Comparison of ENCODE assay signal across 1 mouse cellular context in genomic region chr14:34310234-34310965, GRCm38 (mm10).
TF ChIP-seq lines count a peak whose summit lies in the region.

Gene Shld2 (minus strand): TSS chr14:34310493.
Gene Glud1 (plus strand): TSS chr14:34310727.

TF ChIP-seq in CH12.LX, 34 proteins besides CTCF, POLR2A, EP300 and RAD21 (continued from another document):
- TF ChIP-seq JUND (conservative IDR thresholded peaks at IDR 0.05; ENCODE audit: low read depth, low read length): no peak
- TF ChIP-seq HCFC1 (IDR thresholded peaks at IDR 0.05; ENCODE audit: low read depth, low read length): peak; percentile 44
- TF ChIP-seq ELF1 (IDR thresholded peaks at IDR 0.05; ENCODE audit: low read depth, low read length): peak; percentile 87
- TF ChIP-seq ZNF384 (IDR thresholded peaks at IDR 0.05; ENCODE audit: low read depth, low read length): no peak
- TF ChIP-seq USF2 (conservative IDR thresholded peaks at IDR 0.05; ENCODE audit: low read depth, low read length): no peak
- no peak for TF ChIP-seq JUN (IDR thresholded peaks at IDR 0.05; ENCODE audit: insufficient read depth, low read depth, low read length)
- peak; percentile 76 for TF ChIP-seq TCF12 (IDR thresholded peaks at IDR 0.05; ENCODE audit: low read depth, low read length)
- TF ChIP-seq ZMIZ1 (IDR thresholded peaks at IDR 0.05; ENCODE audit: low read depth, low read length): peak; percentile 78
- TF ChIP-seq NRF1 (IDR thresholded peaks at IDR 0.05; ENCODE audit: low read depth, low read length): peak; percentile 98
- peak; percentile 92 for TF ChIP-seq BHLHE40 (IDR thresholded peaks at IDR 0.05; ENCODE audit: low read depth, low read length)
- TF ChIP-seq SIN3A (IDR thresholded peaks at IDR 0.05; ENCODE audit: low read length): no peak; the same call in 1 of the 2 replicates
- TF ChIP-seq MEF2A (IDR thresholded peaks at IDR 0.05; ENCODE audit: borderline replicate concordance, low read depth, low read length): peak; percentile 8; the same call in 1 of the 2 replicates
